Mouse (Mus musculus) R1 (cell line): Measurements from ENCODE around the gene Eps8l3.

Experiments
- DNase-seq: peaks from one replicate; pipeline ENCODE4 v3.0.0-alpha.2; 2018; ENCODE audit warnings: low read depth, low spot score

Gene Eps8l3

DNA sequence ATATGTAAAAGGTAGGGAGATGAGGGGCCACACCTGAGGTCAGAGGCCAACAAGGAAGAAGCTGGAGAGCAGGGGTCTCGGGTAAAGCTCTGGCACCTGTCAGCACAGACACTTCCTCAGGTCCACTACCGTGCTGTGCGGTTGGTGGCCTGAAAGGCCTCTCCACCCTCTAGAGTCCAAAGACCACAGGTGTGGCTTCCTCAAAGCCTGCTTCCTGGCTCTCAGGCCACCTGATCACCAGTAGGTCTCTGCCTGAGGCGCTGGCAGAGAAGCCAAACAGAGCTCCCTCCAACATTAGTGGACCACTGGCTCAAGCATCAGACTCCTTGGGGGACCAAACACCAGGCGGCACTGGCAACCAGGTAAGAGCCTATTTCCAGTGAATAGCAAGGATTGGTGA, at the start of gene Eps8l3:
TSS of gene Eps8l3 (plus strand) at position 225 of the 400 bp plus-strand sequence.
- DNase-seq = no peak

DNA sequence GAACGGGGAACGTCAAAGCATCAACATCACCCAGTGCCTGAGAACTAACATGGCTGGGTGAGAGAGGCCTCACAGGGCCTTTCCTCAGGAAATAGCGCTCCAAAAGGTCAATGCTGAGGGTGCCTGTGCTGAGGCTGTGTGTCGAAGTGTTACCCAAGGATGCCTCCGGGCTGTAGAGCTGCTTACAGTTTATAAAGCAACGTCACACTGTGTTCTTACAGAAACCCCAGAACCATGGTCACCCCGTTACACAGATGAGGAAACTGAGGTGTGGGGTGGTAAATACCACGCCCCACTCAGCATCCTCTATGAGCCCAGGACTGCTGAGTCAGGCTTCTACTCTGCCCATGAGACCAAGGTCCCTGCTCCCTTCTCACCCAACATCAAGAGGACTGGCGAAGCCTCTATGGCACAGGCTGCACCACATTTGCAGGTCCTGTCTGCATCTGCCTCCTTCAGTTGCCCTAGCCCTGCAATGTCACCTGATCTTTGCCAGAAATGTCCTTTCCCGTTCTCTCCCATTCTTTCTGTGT, 49.1 kb upstream of the Eps8l3 start:
- no peak for DNase-seq

DNA sequence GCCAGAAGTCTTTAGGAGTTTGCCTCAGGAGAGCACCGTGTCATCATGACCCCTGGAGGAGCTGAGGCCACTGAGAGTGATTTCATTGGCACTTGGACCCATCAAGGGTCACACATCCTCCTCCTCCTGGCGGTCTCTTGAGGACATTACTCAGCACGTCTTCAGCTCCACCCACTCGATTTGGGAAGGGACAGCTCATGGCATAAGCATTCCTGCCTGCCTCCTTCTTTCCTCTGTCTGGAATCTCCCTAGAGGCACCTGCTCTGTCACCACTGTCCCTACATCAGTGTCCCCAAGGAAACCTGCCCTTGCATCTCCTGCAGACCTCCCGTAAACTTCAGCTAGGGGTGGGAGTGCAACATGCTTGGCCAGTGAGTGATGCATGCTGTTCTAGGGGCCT, 48.5 kb upstream of the Eps8l3 start:
- DNase-seq = peak; percentile 61

DNA sequence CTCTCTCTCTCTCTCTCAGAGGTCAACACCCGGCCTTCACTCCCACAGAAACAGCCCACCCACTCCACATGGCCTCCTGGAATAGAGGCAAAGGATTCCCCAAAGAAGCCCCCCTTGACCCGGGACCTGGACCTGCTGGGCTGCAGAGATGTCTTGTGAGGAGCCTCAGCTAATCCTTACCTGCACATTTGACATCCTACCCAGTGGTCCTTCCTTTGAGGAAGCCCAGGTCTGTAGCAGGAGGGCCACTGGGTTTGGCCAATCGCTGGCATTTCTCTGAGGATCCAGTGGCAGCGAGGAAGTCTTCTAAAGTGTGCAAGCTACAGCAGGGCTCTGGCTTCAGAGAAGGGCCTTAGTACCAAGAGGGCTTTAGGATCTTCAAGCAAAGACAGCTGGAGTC, 48.0 kb upstream of the Eps8l3 start:
- DNase-seq = no peak

DNA sequence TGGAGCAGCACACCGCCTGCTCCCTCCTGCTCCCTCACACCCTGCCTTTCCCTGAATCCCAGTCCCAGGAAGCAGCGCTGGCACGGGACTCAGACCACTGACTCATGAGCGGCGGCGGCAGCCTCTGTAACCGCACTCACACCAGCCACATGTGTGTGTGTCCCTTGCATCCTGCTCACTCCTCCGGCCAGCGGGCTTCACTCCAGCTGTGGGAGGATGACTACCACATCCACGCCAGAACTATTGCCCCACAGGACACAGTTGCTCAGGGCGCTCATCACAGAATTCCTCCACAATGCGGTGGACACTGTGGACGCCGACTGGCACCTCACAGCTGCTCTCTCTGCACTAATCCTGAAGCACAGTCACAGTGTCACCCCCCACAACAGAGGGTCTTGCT, 47.4 kb upstream of the Eps8l3 start:
- no peak for DNase-seq

DNA sequence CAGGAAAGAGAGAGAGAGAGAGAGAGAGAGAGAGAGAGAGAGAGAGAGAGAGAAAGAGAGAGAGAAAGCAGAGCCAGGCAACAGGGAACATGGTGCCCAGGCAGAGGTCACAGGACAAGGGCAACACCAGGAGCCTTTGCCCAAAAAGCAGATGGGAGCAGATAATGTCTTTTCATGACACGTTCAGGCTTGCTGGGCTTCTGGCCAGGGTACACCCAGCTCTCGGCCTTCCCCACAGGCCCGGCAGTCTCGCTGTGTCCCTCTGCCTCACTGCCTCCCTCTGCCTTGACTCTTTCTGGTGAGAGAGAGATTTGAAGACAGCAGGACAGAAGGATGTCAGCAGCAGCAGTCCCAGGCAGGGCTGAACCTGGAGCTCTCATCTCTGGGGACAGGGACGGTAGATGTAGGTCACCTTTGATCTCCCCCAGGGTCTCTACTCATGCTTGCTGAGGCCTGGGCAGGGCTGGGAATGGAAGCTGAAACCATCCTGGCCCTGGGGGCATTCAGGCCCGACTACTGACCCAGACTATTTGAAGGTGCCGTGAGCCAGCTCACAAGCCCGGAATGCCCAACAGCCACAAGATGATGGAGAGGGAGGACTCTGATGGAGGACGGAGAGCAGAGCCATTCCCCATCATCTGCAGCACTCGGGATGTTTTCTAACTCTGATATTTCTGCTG, 45.0 kb upstream of the Eps8l3 start:
- DNase-seq = no peak

DNA sequence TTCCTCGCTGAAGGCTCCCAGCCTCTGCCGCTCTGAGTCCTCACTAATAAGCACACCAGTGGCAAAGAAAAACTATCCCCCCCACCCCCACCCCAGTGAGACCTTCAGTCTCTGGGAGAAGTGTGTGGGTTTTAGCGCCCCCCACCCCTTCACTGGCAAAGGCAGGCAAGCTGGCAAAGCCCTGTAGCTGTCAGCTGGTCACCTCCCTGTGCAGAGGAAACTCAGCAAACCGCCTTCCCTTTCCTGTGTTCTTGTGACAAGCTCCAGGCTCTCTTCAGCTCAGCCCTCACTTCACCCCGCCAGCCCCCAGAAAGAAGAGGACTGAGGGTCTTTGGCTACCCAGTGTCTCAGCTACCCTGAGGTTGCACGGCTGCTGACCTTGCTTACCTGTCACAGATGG, 44.4 kb upstream of the Eps8l3 start:
- DNase-seq = no peak

DNA sequence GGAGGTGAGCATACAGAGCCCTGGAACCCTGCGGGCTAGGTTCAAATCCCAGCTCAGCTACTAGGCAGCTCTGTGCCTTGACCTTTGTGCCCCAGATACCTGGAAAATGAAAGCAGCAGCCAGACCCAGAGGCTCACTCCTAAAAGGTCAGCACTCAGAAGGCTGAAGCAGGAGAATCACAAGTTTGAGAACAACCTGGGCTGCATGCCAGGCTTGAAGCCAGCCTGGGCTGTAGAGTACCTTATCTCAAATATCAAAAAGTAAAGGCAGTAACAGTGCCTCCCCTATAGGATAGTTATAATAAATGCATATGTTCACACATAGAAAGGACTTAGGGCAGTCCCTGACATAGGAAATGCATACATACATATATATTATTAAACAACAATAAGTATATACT, 43.7 kb upstream of the Eps8l3 start:
- peak; percentile 45 for DNase-seq

DNA sequence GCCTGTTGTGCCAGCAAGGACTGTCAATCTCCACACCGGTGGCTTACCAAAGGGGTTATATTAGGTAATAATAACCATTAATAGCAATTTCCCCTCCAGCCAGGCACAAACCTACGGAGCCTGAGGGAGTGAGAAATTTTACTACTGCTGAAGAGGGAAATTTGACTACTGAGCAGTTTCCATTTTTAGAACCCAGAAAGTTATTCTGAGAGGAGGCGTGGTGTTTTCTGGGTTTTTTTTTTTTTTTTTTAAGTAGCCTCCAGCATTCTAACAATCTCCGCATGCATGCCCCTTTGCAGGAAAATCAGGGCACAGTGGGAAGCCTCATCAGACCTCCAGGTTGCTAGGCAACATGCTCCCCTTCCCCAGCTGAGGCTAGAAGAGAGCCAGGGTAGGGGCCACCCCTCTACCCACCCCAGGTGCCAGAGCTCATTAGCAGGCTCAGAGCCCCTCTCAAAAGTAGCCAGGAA, 43.1 kb upstream of the Eps8l3 start:
- DNase-seq = peak; percentile 71

DNA sequence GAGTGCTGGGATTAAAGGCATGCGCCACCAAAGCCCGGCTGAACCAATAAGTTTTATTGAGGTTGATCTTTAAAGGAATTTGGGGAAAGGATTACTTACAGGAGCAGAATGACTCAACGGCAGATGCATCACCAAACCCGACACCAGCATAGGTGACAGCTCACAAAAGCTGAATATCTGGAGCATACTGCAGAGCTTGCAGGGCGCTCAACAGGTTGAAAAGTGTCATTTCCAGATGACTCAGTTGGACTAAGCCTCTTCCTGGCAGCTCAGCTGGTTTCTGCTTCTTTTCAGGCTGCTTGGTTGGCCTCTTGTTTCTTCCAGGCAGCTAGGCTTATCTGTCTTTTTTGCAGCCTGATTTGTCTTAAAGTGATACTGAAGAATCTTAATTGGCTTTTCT, 41.7 kb upstream of the Eps8l3 start:
- no peak for DNase-seq

DNA sequence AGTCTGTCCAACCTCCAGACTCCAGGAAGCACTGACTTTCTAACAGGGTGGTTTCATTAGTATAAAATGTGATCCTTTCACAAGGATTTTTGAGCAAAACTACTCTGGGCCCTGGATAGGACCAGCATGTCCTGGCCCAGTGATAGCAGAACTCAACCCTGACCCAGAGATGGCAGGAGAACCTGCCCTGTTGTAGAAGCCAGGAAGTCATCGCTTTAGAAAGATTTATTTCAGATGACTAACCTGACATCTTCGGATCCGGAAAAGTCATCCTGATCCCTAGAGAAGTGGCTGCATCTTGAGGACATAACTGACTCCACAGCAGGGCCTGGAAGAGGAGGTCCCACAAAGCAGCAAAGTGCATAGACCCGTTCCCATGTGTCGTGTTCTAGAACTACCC, 37.2 kb upstream of the Eps8l3 start:
- DNase-seq = no peak

DNA sequence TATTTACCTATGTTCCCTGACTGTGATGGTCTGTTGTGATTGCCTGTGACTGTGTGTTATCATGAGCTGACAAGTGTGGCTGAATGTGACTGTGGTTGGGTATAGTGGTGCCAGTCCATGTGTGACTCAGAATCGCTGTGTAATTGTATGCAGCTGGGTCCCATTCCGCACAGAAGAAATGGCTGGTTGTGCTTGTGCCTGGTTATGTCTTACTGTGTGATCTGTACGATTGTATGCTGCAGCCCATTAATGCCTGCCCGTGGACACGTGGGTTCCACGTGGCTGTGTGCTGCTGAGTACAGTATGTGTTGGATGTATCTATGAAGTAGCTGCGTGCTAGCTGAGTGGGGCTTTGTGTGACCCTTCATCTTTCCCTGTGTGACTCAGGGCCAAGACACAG, 36.2 kb upstream of the Eps8l3 start:
- DNase-seq = no peak

DNA sequence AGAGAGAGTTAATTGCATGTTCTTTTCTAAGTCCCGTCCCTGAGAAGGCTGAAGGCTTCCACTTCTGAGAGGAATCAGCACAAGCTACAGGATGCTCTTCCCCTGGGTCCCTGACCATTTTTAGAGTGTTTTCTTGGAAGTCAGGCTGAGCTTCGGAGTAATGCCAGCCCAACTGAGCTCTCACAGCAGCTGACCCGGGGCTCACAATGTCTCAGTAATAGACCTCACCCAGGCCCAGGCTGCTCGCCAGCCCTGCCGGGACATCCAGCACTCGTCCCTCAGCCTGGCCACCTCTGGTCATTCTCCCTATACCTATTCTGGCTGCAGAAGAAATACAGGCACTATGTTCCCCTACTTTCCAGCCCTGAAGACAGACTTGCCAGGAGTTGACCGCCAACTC, 35.7 kb upstream of the Eps8l3 start:
- DNase-seq = no peak

DNA sequence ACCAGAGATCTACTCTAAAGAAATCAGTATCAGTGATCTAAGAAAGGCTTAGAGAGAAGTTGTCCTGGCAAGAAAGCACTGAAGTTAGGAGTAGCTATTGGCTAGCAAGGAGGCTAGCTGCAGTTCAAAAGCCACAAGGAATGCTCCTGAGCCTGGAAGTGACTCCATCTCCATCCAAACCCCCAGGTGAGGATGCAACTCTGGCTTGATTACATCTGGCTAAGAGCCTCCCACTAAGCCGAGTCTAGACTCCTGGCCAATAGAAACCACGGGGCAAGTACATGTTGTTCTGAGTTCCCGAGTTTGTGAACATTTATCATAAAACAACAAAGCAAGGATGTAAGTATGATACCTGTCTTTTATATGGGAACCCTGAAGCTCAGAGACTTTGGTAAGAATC, 33.6 kb upstream of the Eps8l3 start:
- no peak for DNase-seq

DNA sequence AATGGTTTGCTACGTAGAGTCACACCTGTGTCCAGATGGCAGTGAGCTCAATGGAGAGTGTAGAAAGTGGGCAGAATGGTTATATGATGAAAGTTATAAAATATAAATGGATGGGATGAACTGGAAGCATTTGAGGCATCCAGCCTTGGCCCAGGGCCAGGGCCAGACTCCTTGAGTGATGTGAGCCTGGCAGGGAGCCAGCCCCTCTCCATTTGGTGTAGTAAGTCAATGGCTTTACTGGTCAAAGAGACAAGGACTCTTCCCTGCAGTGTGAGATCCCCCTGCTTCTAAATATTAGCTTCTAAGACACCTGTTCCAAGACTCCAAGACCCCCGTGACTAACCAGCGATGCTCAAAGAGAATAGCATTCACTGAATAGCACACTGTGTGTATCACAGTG, 33.0 kb upstream of the Eps8l3 start:
- no peak for DNase-seq

DNA sequence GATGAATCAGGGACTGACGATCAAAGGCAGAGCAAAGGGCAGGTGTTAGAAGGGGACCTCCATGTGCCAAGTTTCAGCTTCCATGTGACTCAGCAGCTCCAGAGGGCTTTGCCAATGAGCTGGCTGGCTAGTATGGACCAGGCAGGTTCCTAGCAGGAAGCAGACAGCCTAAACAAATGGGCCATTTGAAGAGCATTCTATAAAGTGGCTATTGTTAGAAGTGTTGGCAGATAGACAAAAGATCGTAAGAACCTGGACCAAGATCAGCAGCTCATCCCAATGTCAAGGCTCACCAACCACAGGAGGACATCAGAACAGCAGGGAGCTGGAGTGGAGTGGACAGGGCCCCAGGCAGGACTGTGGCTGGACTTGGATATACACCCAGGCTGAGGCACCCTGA, 32.5 kb upstream of the Eps8l3 start:
- DNase-seq = no peak

DNA sequence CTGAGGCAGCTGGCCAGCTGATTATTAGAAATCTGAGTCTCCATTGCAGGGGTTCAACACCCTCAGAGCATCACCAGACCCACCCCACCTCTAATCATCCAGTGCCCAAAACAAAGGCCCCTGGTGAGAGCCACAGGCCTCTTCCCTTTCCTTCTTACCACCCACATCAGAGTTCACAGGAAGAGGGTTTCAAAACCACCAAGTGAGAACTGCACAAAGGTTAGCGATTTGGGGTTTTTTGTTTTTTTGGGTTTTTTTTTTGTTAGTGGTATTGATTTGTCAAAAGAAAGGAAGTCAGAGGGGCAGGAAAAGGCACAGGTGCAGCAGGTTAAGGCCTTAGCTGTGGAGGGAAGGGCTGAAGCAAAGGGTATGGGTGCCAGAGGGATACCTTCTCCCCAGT, 30.9 kb upstream of the Eps8l3 start:
- DNase-seq = no peak

DNA sequence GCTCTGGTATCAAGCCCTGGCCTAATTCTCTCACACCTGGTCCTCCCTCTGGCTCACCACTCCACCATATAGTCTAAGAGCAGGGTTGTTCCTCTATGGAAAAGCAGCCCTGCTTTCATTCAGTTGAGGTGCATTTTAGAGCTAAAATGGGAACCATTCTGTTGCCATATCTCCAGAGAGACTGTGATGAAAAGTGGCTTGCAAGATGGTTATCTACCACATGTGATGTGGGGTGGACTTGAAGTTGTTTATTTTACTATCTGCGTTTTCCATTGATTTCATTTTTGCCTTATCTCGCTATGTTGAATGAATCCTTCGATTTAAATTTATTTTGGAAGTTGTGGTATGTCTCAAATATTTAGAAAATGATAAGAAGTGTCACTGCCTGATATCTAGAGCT, 30.2 kb upstream of the Eps8l3 start:
- no peak for DNase-seq

DNA sequence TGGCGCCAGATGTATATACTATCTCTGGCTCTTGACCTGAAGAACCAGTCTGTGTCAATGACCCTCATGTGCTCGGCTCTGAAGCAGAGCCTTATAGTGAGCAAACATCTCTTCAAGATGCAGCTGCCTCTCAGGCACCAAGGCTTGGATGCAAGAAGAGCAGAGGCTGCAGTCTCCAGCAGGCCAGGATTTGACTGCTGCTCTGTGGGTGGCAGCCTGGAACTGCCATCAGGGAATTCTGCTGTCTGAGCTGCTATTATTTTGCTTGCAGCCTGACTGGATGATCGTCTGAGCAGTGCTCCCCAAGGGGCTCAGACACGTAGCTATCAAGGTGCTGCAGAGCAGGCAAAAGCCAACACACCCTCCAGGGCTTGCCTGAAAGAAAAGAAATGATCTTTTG, 28.9 kb upstream of the Eps8l3 start:
- DNase-seq = no peak

DNA sequence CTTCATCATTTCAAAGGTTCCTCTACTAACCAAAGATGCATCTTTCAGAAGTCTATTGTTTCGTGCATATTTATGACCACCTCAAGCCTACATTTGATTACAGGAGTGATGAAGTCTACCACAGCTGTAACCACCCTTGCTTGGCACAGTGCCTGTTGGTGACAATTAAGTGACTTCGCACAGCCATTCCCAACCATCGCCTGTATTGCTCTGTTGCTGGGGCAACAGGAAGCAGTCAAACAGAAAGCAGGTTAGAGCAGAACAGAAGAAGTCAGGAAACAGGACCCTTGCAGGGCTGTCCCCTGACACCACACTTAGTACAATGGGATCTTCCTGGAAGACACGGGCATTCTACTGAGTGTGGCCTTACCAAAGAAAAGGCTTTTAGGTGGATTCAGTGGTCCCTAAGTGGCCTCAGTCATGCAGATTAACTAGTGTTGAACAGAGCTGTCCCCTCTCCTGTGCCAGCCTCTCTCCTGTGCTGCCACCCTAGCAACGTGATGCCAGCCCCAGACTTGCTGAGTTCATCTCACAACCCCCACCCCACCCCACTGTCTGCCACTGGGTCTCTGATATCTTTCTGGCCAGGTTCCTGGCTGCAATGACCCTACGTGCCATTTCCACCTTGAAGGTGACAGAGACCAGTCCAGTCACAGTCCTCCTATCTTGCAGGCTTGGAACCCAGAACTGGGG, 27.9 kb upstream of the Eps8l3 start:
- DNase-seq = no peak

DNA sequence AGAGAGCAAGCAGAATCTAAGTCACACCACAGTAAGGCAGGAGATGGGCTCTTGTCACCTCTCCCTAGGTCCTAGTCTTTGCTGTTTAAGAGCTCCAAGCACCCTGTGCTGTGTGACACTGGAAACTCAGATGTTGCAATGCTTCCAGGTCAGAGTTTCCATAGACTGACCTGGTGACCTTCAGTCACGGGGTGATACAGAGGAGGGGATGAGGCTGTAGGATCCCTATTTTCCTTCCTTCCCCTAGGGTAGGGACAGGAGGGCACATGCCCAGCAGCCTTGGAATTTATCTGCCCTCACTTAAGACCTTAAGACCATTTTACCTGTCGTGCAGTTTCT, 27.4 kb upstream of the Eps8l3 start:
- no peak for DNase-seq

DNA sequence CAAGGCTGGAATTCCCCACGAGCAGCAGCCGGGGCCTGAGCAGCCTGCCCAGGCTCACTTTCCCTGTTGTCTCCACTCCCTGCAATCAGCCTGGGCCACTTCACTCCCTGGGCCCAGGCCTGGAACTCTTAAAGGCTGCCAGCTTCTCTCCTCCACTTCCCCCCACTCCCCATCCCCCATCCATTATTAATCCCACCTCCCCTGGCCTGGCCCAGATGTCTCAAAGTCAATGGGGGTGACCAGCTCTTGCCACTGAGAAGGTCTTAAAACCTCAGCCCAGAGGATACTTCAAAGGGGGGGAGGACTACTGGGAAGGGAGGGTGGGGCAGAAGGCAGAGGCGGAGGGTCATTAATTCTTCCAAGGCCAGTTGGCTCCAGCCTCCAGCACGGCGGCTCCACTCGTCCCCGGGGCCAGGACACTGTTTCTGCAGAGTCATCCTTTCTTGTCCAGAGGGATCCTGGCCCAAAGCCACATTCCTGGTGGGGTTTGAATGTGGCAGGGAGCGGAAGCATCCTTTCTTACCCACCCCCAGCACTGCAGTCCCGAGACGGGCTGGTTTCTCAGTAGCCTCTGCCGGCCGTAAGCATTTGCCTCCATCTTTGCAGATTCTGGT, 26.5 kb upstream of the Eps8l3 start:
- peak; percentile 30 for DNase-seq

DNA sequence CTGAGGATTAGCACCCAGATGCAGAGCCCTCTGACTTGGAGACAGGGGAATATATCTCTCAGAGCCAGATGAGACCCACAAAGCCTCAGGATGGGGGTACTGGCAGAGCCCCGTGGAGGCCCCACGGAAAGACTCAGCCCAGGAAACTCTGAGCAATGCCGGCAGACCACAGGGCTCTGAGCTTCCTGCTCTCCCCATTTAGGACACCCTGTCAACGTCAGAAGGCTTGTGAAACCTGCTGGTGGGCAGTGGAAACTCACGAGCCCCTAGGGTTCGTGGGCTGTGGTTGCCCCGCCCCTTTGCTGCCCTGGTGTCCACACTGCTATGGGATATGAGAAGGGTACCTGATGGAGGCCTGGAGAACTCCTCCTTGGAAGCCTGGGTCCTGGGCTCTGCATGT, 24.2 kb upstream of the Eps8l3 start:
- no peak for DNase-seq
